Mouse (Mus musculus): Measurements from ENCODE around the gene Cfap45. TPM values are rescaled to one million over a fixed set of nuclear protein-coding genes. Genes with fewer than 3 reads are reported as not detected.

Gene Cfap45
- total RNA-seq, 2 experiments from 2014 or later = 2.0 to 2.1 TPM

- DNase-seq (ENCODE audit: low spot score in 2 of 2) = no peak
Measured at GRCm38 (mm10) chr1:172514551-172515268, 5.9 kb upstream of the Cfap45 start.

- no peak for DNase-seq (ENCODE audit: low spot score in 2 of 2)
Measured at GRCm38 (mm10) chr1:172515396-172515795, 5.2 kb upstream of the Cfap45 start.

GRCm38 (mm10) chr1:172518013-172518412 lies 2.6 kb upstream of the Cfap45 start:
- no peak for DNase-seq (ENCODE audit: low spot score in 2 of 2)

GRCm38 (mm10) chr1:172519644-172520043 lies 957 bp upstream of the Cfap45 start:
- DNase-seq (ENCODE audit: low spot score in 2 of 2) = no peak

GRCm38 (mm10) chr1:172522524-172522923 lies 1.9 kb downstream of the Cfap45 start:
- no peak for DNase-seq (ENCODE audit: low spot score in 2 of 2)

- no peak for DNase-seq (ENCODE audit: low spot score in 2 of 2)
Measured at GRCm38 (mm10) chr1:172523699-172524101, 3.1 kb downstream of the Cfap45 start.

DNA sequence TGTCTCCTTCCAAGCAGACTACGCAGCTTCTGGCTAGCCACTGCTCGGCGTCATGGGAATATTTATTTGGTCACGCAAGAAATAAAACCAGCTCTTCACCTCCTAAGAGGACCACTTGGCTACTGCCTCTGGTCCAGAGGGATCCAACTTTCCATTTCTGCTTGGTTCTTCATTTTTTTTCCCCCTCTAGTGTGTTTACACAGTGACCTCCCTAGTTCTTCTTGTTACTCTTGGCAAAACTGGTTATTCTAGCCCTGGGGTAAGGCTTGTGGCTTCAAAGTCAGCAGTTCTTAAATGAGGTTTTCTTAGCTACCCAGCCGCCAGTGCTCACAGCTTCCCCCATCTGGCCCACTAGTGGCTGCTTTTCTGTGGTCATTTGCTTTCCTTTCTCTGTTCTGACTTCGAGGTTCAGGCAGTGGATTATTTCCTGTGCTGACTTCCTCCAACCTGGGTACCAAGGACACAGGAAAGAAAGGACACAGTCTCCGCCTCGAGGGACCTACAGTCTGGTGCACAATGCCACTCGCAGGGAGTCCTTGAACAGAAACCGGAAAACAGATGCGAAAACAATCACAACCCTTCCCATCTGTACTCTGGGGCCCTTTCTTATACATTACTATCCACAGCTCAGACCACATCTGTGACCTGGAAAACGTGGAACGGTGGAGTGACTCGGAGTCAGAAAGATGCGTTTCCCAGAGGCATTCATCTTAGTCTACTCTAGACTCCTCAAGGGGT lies 4.6 kb downstream of the Cfap45 start:
- DNase-seq (ENCODE audit: low spot score in 2 of 2) = no peak

DNA sequence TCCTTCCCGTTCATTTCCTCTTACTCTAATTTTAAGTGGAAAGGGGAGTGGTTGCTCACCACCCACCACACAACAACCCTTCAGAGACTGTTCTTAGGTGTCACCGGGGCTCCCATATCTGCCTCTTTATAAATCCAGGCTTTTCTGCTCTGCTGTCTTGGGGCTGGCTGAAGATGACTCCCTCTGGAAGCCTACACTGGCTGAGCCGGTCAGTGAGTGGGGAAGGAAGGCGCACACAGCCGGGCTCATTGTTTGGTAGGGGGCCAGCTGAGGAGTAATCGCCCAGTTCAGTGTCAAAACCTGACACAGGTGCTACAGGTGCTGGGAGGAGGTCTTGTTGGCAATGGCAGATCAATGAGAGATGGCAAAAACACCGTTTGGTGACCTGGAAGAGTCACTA lies 5.4 kb downstream of the Cfap45 start:
- no peak for DNase-seq (ENCODE audit: low spot score in 2 of 2)

DNA sequence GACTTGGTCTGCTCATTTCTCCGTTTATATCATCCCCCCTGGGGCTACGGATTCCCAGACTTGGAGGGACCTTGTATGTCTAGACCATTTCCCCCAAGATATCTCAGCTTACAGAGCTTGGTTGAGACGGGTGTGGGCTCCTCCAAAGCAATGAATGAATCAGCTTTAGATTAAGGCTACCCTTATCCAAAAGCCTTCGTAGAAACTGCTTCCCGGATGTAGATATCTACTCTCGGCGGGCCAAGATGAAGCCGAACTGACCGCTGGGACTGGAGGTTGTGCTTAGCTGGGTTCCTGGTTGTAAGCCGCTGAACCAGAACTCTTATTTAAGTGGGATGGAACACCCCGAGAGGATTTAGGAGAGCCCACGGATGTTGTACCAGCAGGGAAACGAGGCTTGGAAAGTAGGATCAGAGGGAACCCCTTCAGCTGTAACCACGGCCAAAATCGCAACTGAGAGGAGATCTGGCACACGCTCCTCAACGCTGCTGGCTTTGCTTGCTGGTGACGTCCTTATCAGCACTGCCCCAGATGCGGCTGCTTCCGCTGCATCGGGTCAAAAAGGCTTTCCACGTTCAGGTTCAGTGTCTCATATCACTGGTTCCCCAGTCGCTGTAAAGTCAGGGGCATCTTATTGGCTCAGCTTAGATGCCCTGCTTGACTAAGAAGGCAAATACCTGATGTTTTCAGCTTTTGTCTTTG lies 5.9 kb downstream of the Cfap45 start:
- DNase-seq (ENCODE audit: low spot score in 2 of 2) = no peak

DNA sequence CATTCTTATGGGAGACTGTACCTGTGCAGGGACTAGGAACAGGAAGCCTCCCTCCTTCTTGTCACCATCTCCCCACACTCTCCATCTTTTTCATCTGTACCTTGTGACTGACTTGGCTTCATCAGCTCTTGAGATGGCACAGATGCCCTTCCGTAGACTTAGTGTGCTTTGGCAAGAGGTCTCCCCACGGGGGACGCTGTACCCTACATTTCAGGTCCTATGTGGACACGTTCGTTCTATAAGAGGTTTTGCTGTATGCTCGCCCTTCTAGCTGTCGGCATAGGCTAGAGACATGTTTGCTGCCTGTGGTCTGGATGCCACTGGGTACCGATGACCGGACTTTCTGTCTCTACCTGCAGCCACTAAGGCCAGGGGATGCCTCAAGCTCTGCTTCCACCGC lies 6.8 kb downstream of the Cfap45 start:
- DNase-seq (ENCODE audit: low spot score in 2 of 2) = no peak

GRCm38 (mm10) chr1:172528701-172529100 lies 8.1 kb downstream of the Cfap45 start:
- peak; percentile 74 to 87 for DNase-seq (ENCODE audit: low spot score in 2 of 2)

DNA sequence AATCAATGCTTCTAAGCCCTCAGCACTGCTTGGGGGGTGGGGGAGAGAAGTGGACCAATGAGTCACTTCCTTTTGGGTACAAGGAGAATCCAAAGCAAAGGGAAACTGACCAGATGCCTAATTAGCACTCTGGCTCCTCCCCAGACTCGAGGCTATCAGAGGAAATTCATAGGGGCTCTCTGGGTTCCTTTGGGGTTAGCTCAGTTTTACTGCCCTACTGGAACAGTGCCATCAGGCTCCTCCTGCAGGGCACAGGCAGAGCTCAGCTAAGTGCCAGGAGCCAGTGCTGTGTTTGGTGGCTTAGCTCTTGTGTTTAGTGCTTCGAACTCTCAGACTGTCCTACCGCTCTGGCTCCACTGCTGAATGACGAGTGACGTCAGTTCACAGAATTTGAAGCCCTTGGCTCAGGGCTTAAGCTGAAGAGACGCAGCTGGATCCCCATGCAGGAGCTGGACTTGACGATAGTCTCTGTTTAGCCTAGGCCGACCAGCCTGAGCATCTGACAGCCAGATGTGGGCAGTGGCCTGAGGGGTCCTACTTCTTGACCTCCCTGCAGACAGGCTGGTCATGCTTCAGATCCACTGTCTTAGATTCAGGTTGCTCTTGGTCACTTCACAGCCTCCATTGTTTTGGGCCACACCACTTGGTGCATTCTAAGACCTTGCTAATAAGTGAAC lies 10.1 kb downstream of the Cfap45 start:
- no peak for DNase-seq (ENCODE audit: low spot score in 2 of 2)

DNA sequence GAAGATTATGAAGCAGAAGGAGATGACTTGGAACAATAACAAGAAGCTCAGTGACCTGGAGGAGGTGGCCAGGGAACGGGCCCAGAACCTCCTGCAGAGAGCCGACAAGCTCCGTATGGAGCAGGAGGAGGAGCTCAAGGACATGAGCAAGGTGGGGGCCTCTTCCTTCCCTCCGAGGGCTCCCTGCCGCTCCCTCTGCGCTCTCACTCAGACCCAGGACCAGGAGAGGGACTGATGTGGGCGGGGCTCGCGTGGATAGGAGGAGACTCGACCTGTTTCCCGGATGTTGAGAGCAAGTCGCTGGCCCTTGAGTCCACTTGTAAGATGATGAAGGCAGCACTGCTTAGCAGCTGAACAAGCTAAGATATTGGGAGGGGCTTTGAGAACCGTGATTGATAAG lies 11.9 kb downstream of the Cfap45 start:
- DNase-seq (ENCODE audit: low spot score in 2 of 2) = no peak

GRCm38 (mm10) chr1:172535116-172535515 lies 14.5 kb downstream of the Cfap45 start:
- DNase-seq (ENCODE audit: low spot score in 2 of 2) = no peak

GRCm38 (mm10) chr1:172539827-172540226 lies 19.2 kb downstream of the Cfap45 start:
- DNase-seq (ENCODE audit: low spot score in 2 of 2) = no peak

GRCm38 (mm10) chr1:172540283-172540820 lies 19.8 kb downstream of the Cfap45 start:
- no peak for DNase-seq (ENCODE audit: low spot score in 2 of 2)

GRCm38 (mm10) chr1:172546062-172546461 lies 25.5 kb downstream of the Cfap45 start:
- no peak for DNase-seq (ENCODE audit: low spot score in 2 of 2)

DNA sequence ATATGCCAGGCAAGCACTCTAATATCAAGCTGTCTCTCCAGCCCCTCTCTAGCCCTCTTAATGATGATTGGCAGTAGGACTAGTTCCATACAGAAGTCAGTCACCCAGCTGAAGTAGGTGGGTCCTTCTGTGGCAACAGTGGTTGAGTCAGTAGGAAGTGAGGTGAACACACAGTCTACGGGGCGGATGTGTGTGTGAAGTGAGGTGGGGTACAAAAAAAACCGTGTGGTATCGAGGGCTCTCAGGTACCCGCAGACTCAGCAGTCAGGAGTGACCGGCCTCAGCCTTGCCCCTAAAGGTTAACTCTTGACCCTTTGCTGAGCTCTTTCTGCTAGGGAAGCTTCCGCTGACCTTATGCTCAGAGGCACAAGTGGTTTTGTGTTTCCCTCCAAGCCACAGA lies 27.9 kb downstream of the Cfap45 start:
- DNase-seq (ENCODE audit: low spot score in 2 of 2) = no peak

GRCm38 (mm10) chr1:172549314-172549713 lies 28.7 kb downstream of the Cfap45 start:
- no peak for DNase-seq (ENCODE audit: low spot score in 2 of 2)

GRCm38 (mm10) chr1:172549717-172550116 lies 29.1 kb downstream of the Cfap45 start:
- DNase-seq (ENCODE audit: low spot score in 2 of 2) = no peak

GRCm38 (mm10) chr1:172550551-172550951 lies 29.9 kb downstream of the Cfap45 start:
- no peak for DNase-seq (ENCODE audit: low spot score in 2 of 2)

All from adrenal gland, postnatal 4 days (tissue).